Mouse (Mus musculus) kidney, embryonic 15.5 days (tissue): ENCODE results near the gene Uchl4. TPM values are rescaled to one million over a fixed set of nuclear protein-coding genes. Genes with fewer than 3 reads are reported as not detected.
"Not testable (repeated sequence)": the region's sequence is repeated elsewhere in the genome, so short reads cannot be mapped to it uniquely, and the experiment has no call there.

Experiments used
- ATAC-seq: fragments of 200-750 bp; cut with Nextera tagmentation; replicated peaks from 2 replicates; pipeline ENCODE4 v1.8.0; 2017; ENCODE audit warnings: moderate TSS enrichment; ENCODE audit not compliant: low FRiP score
- H3K27ac ChIP-seq: fragments of 300-500 bp; sonication (generic); 2 replicates; pipeline ENCODE4 v1.5.1; 2015; ENCODE audit warnings: mild to moderate bottlenecking, inconsistent platforms
- H3K27me3 ChIP-seq: fragments of 300-500 bp; sonication (generic); 2 replicates; pipeline ENCODE4 v1.6.1; 2015; ENCODE audit warnings: inconsistent platforms
- H3K36me3 ChIP-seq: fragments of 300-500 bp; sonication (generic); 2 replicates; pipeline ENCODE4 v1.6.1; 2015; ENCODE audit warnings: inconsistent platforms
- H3K4me1 ChIP-seq: fragments of 300-500 bp; sonication (generic); 2 replicates; pipeline ENCODE4 v1.6.1; 2015; ENCODE audit warnings: inconsistent platforms
- H3K4me2 ChIP-seq: fragments of 300-500 bp; sonication (generic); 2 replicates; pipeline ENCODE4 v1.6.1; 2015; ENCODE audit warnings: moderate library complexity, mild to moderate bottlenecking, inconsistent platforms
- H3K4me3 ChIP-seq: fragments of 300-500 bp; sonication (generic); replicated peaks from 2 replicates; pipeline ENCODE4 v1.5.1; 2015; ENCODE audit warnings: mild to moderate bottlenecking, inconsistent platforms
- H3K9ac ChIP-seq: fragments of 300-500 bp; sonication (generic); 2 replicates; pipeline ENCODE4 v1.6.1; 2015; ENCODE audit warnings: mild to moderate bottlenecking, inconsistent platforms
- H3K9me3 ChIP-seq: fragments of 300-500 bp; sonication (generic); replicated peaks from 2 replicates; pipeline ENCODE4 v1.6.1; 2016; ENCODE audit warnings: inconsistent platforms
- WGBS: fragments of 180-500 bp; shearing (Covaris S2); methylation state at CpG from one replicate; pipeline ENCODE4 v1.1.7; 2015; ENCODE audit warnings: mixed read lengths; 5-methylcytosine and 5-hydroxymethylcytosine counted together
- polyA plus RNA-seq: library from polyadenylated mRNA; unstranded; fragments of >200 nt; fragmentation: Nextera tagmentation; extraction: Ambion mirVana; gene quantifications from 2 replicates; pipeline ENCODE4 v1.2.1, GENCODE M21; 2015

Uchl4 gene
- polyA plus RNA-seq, 1 experiment from 2014 or later = 2.9 TPM

DNA sequence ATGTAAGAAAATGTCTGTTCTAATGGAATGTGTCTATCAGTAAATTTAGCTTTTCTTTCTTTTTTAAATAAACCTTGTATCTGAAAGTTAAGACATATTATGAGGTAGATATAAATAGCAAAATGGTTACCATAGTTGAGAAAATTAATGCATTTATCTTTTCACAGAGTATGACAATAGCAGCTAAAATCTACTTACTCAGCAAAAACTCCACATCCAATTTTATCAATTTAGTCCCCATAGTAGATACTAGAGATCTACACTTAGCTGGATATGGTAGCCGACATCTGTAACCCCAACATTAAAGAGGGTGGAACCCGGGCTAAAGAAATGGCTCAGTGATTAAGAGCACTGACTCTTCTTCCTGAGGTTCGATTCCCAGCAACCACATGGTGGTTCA is 21.2 kb downstream of the Uchl4 start:
- 85% methylated on average over 3 of the region's 3 CpGs for WGBS
- Histone ChIP-seq H3K4me1 (peaks cover 12% of the 10 kb centered on the region), H3K4me3 (no peak overlapping the region), H3K9me3 (no peaks in the 10 kb centered on the region), H3K27ac (no peak overlapping the region), H3K36me3 (no peaks in the 10 kb centered on the region), H3K9ac (no peak overlapping the region), H3K27me3 (no peaks in the 10 kb centered on the region), H3K4me2 (no peak overlapping the region)
- no peak for ATAC-seq

DNA sequence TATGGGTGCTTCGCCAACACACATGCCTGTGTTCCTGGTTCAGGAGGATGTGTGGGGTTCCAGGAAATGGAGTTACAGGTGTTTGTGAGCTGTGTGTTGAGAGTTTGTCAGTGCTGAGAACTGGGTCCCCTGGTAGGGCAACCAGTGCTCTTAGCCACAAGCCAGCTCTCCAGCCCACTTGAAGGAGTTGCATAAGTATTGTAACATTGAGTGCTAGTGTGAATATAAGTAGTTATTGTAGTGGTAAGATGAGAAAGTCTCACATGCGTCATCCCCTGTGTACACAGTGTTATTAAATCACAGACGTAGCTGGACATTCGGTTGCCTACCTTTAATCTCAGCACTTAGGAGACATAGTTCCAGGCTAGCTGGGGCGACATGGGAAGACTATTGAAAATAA is 24.9 kb downstream of the Uchl4 start:
- Histone ChIP-seq H3K9ac (no peak overlapping the region), H3K27ac (no peak overlapping the region), H3K4me2 (no peak overlapping the region), H3K4me3 (no peak overlapping the region), H3K4me1 (no peaks in the 10 kb centered on the region), H3K36me3 (no peaks in the 10 kb centered on the region), H3K9me3 (no peaks in the 10 kb centered on the region), H3K27me3 (no peaks in the 10 kb centered on the region)
- 90% methylated on average over 5 of the region's 5 CpGs for WGBS
- ATAC-seq = no peak

DNA sequence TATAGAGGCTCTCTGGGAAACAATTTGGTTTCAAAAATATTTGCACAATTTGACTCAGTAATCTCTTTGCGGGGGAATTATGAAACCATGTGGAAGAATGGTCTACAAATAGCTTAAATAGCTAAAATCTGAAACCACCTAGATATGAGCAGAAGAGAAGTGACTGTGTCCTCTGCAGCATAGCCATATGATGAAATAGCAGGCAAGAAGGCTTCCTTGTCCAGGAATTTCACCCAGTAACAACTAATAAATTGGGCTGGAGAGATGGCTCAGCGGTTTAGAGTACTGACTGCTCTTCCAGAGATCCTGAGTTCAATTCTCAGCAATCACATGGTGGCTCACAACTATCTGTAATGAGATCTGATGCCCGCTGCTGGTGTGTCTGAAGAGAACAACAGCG is 26.0 kb downstream of the Uchl4 start:
- H3K9me3 ChIP-seq = no peaks in the 10 kb centered on the region
- H3K4me1 ChIP-seq = no peaks in the 10 kb centered on the region
- no peak overlapping the region for H3K4me2 ChIP-seq
- H3K27me3 ChIP-seq = no peaks in the 10 kb centered on the region
- no peak overlapping the region for H3K27ac ChIP-seq
- no peak for ATAC-seq
- H3K36me3 ChIP-seq = no peaks in the 10 kb centered on the region
- no peak overlapping the region for H3K4me3 ChIP-seq
- no peak overlapping the region for H3K9ac ChIP-seq
- WGBS = 88% methylated on average over 4 of the region's 4 CpGs

DNA sequence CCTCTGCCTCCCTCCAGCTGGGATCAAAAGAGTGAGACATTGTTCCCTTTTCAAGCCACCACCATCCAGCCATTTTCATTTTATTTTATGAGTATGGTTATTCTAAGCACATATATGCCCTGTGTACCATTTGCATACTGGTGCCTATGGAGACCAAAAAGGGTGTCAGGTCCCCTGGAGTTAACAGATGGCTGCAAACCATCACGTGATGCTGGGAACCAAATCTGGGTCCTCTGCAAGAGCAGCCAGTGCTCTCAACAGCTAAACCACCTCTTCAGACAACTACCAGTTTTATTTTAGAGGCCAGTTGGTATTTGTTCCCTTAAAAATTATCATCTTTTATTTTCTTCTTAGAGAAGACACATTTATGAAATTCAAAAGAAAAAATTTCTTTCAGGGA is 29.8 kb downstream of the Uchl4 start:
- 53% methylated on average over 1 of the region's 1 CpGs for WGBS
- H3K4me2 ChIP-seq = no peak overlapping the region
- no peak overlapping the region for H3K9ac ChIP-seq
- no peak for ATAC-seq
- H3K27ac ChIP-seq = no peak overlapping the region
- no peaks in the 10 kb centered on the region for H3K27me3 ChIP-seq
- no peaks in the 10 kb centered on the region for H3K36me3 ChIP-seq
- H3K4me1 ChIP-seq = no peaks in the 10 kb centered on the region
- H3K4me3 ChIP-seq = no peak overlapping the region
- no peaks in the 10 kb centered on the region for H3K9me3 ChIP-seq

DNA sequence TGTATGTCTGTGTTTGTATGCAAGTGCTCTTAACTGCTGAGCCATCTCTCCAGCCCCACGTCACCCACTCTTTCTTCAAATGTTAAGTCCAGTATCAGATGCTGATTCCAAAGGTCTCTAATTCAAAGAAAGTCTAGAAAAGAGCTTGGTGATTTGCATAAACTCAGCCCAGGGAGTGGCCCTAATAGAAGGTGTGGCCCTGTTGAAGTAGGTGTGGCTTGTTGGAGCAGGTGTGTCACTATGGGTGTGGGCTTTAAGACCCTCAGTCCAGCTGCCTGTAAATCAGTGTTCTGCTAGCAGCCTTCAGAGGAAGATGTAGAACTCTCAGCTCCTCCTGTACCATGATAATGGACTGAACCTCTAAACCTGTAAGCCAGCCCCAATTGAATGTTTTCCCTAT is 32.2 kb downstream of the Uchl4 start:
- Histone ChIP-seq H3K27ac (no peak overlapping the region), H3K4me2 (no peak overlapping the region), H3K4me3 (no peak overlapping the region), H3K9me3 (no peaks in the 10 kb centered on the region), H3K27me3 (no peaks in the 10 kb centered on the region), H3K9ac (no peak overlapping the region), H3K36me3 (no peaks in the 10 kb centered on the region), H3K4me1 (no peaks in the 10 kb centered on the region)
- ATAC-seq = no peak
- WGBS = 93% methylated on average over 1 of the region's 1 CpGs

DNA sequence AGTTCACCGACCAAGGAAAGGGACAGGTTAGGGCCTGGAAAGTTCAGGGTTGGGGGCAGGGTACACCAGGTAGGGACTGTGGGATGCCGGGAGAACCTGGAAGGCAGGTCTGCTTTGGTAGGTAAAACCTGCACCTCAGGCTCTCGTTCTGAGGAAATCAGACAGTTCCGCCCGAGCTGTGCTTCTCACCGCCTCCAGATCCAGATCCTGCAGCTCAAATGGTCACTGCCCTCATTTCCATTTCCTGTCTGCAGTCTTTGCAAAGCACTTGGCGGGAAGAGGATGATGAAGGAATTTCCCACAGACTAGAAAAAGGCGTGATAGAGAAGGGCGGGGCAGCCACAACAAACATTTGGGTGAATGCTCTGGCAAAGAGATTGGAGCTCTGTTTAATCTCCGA is 33.2 kb downstream of the Uchl4 start:
- 74% methylated on average over 10 of the region's 10 CpGs for WGBS
- Histone ChIP-seq H3K9ac (no peak overlapping the region), H3K4me1 (no peaks in the 10 kb centered on the region), H3K4me3 (no peak overlapping the region), H3K36me3 (no peaks in the 10 kb centered on the region), H3K4me2 (no peak overlapping the region), H3K27ac (no peak overlapping the region), H3K9me3 (no peaks in the 10 kb centered on the region), H3K27me3 (no peaks in the 10 kb centered on the region)
- no peak for ATAC-seq

DNA sequence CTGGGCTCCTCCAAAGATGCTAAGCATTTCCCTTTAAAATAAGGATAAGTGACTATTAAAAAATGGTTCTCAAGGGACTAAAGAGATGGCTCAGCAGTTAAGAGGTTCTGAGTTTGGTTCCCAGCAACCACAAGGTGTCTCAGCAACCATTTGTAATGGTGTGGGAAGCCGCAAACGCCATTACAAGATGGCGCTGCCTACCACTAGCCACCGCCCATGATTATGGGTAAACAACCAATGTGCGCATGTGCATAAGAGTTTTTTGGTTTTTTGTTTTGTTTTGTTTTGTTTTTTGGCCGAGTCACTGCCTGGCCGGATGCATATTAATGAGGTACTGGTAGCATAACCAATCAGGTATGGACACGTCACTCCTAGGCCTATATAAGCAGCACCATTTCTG is 33.8 kb downstream of the Uchl4 start:
- not testable (repeated sequence) for H3K36me3 ChIP-seq, H3K9me3 ChIP-seq, ATAC-seq, H3K4me2 ChIP-seq, H3K27ac ChIP-seq, H3K4me3 ChIP-seq, H3K4me1 ChIP-seq, H3K27me3 ChIP-seq, H3K9ac ChIP-seq
- 96% methylated on average over 8 of the region's 8 CpGs for WGBS

DNA sequence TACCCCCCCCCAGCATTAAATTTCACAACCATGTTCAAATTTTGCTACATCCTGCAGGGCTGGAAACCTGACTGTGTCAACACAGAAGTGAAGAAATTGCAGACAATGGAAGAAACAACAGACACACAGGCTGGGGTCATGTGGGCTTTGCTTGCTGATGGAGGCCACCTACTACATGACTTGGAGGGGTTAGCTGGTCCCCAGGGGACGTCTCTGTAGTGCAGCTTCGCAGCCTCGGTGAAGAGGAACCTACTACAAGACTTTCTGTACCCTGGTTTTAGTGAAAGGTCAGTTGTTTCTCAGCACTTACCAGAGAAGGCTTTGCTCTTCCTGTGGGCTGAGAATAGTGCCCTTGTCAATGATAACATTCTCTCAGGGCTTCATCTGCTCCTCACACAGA is 36.2 kb downstream of the Uchl4 start:
- H3K9ac ChIP-seq = no peak overlapping the region
- WGBS = 73% methylated on average over 3 of the region's 3 CpGs
- no peaks in the 10 kb centered on the region for H3K36me3 ChIP-seq
- no peak overlapping the region for H3K27ac ChIP-seq
- H3K9me3 ChIP-seq = no peaks in the 10 kb centered on the region
- ATAC-seq = no peak
- no peaks in the 10 kb centered on the region for H3K4me1 ChIP-seq
- no peak overlapping the region for H3K4me2 ChIP-seq
- H3K27me3 ChIP-seq = no peaks in the 10 kb centered on the region
- no peak overlapping the region for H3K4me3 ChIP-seq

DNA sequence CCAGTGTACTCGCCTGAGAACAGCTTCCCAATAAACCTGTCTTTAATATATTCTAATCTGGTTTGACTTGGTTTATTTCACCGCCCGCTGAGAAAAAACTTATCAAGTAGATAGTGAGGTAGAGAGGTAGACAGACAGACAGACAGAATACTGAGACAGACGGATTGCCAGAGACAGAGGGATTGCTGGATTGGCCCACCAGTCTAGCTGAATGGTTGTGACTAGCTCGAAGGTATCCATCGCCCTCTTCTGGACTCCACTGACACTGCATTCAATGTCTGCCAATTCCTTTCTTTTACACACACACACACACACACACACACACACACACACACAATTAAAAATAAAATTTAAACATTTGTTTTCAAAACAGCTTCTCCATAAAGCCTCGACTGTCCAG is 37.6 kb downstream of the Uchl4 start:
- Histone ChIP-seq H3K4me3 (no peak overlapping the region), H3K27ac (no peak overlapping the region), H3K36me3 (no peaks in the 10 kb centered on the region), H3K9me3 (no peaks in the 10 kb centered on the region), H3K4me2 (no peak overlapping the region), H3K4me1 (no peaks in the 10 kb centered on the region), H3K27me3 (no peaks in the 10 kb centered on the region), H3K9ac (no peak overlapping the region)
- ATAC-seq = no peak
- 48% methylated on average over 7 of the region's 7 CpGs for WGBS

DNA sequence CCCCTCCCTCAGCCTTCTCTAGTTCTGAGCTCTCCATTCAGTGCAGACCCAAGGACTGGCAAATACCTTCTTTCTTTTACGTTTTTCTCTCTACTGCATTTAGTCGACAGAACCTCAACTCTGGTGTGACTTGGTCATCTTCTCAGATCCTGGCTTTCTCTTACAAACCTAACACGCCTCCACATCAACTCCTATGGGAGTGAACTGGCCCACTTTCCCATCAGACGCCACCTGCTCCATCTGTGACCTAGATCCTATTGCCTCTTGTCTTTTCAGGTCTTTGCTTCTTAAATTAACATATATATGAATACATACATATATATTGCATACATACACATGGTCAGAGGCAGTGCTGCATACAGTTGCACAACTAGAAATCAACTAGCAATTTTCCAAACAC is 38.8 kb downstream of the Uchl4 start:
- H3K9ac ChIP-seq = no peak overlapping the region
- H3K27me3 ChIP-seq = no peaks in the 10 kb centered on the region
- no peaks in the 10 kb centered on the region for H3K9me3 ChIP-seq
- ATAC-seq = no peak
- no peak overlapping the region for H3K4me2 ChIP-seq
- no peak overlapping the region for H3K27ac ChIP-seq
- H3K4me1 ChIP-seq = no peaks in the 10 kb centered on the region
- no peak overlapping the region for H3K4me3 ChIP-seq
- H3K36me3 ChIP-seq = no peaks in the 10 kb centered on the region
- WGBS = 73% methylated on average over 4 of the region's 4 CpGs

DNA sequence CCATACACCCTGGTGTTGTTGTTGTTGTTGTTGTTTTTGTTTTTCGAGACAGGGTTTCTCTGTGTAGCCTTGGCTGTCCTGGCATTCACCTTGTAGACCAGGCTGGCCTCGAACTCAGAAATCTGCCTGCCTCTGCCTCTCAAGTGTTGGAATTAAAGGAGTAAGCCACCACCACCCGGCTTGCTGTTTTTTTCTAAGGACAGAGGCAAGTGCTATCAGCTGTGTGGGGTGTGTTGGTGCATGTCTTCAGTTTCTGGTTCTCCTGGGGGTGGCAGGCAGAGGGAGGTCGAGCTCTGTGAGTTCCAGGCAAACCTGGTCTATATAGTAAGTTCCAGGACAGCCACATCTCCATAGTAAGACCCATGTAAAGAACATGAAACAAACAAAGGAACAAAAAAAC is 39.3 kb downstream of the Uchl4 start:
- 87% methylated on average over 4 of the region's 4 CpGs for WGBS
- Histone ChIP-seq H3K9ac (no peak overlapping the region), H3K36me3 (no peaks in the 10 kb centered on the region)

DNA sequence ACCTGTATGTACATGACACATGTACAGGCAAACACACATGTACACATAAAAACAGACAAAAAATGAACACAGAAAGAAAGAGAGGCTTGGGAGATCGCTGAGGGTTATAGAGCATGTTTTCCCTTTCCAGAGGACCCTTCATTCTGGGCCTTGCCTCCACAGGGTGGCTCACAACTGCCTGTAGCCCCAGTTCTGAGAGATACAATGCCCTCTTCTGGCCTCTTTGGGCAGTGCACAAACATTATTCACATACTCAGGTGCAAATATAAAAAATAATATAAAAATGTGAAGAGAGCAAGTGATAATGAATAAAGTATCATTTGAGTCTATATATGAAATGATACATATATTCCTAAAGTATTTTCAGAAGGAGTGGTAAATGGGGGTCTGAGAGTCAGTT is 39.9 kb downstream of the Uchl4 start:
- H3K4me2 ChIP-seq = no peak overlapping the region
- H3K27ac ChIP-seq = no peak overlapping the region
- WGBS = 70% methylated on average over 1 of the region's 1 CpGs
- ATAC-seq = no peak
- no peak overlapping the region for H3K4me3 ChIP-seq
- H3K9me3 ChIP-seq = no peaks in the 10 kb centered on the region
- H3K27me3 ChIP-seq = no peaks in the 10 kb centered on the region
- H3K36me3 ChIP-seq = no peaks in the 10 kb centered on the region
- H3K9ac ChIP-seq = no peak overlapping the region
- H3K4me1 ChIP-seq = no peaks in the 10 kb centered on the region

More for the DNA sequence above, 39.3 kb downstream of the Uchl4 start:
- H3K4me2 ChIP-seq = no peak overlapping the region
- ATAC-seq = no peak
- H3K27ac ChIP-seq = no peak overlapping the region
- no peaks in the 10 kb centered on the region for H3K9me3 ChIP-seq
- no peaks in the 10 kb centered on the region for H3K27me3 ChIP-seq
- no peak overlapping the region for H3K4me3 ChIP-seq
- H3K4me1 ChIP-seq = no peaks in the 10 kb centered on the region

DNA sequence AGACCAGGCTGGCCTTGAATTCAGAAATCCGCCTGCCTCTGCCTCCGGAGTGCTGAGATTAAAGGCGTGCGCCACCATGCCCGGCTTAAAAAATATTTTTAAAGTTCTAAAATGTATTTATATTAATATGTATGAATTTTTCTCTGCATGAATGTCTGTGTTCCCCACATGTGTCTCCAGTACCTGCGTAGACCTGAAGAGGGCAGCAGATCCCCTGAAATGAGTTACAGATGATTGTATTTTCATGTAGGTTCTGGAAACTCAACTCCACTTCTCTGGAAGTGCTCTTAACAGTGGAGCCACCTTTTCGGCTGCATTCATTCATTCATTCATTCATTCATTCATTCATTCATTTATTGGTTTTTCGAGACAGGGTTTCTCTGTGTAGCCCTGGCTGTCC is 42.7 kb downstream of the Uchl4 start:
- no peak for ATAC-seq
- peaks cover 8% of the 10 kb centered on the region for H3K4me1 ChIP-seq
- H3K4me2 ChIP-seq = no peak overlapping the region
- H3K4me3 ChIP-seq = no peak overlapping the region
- WGBS = 69% methylated on average over 8 of the region's 8 CpGs
- H3K27me3 ChIP-seq = no peaks in the 10 kb centered on the region
- H3K36me3 ChIP-seq = no peaks in the 10 kb centered on the region
- no peak overlapping the region for H3K27ac ChIP-seq
- no peak overlapping the region for H3K9ac ChIP-seq
- H3K9me3 ChIP-seq = no peaks in the 10 kb centered on the region
